Mouse (Mus musculus) C2C12 (cell line): Measurements from ENCODE around the gene Hist1h4f.

ENCODE experiments used
- CEBPB ChIP-seq: IDR thresholded peaks from one replicate; pipeline ENCODE4 v1.6.1; 2011; ENCODE audit warnings: low read depth, mild to moderate bottlenecking, control low read depth, moderate library complexity
- CTCF ChIP-seq: IDR thresholded peaks from one replicate; pipeline ENCODE4 v1.5.1; 2011; ENCODE audit not compliant: control insufficient read depth, insufficient read depth, insufficient read length
- MAX ChIP-seq: IDR thresholded peaks from one replicate; pipeline ENCODE4 v1.6.1; 2011; ENCODE audit warnings: mild to moderate bottlenecking, control low read depth
- MYOG ChIP-seq: IDR thresholded peaks from one replicate; pipeline ENCODE4 v1.6.1; 2011; ENCODE audit not compliant: control insufficient read depth, insufficient read length; ENCODE audit errors: extremely low read depth

DNA sequence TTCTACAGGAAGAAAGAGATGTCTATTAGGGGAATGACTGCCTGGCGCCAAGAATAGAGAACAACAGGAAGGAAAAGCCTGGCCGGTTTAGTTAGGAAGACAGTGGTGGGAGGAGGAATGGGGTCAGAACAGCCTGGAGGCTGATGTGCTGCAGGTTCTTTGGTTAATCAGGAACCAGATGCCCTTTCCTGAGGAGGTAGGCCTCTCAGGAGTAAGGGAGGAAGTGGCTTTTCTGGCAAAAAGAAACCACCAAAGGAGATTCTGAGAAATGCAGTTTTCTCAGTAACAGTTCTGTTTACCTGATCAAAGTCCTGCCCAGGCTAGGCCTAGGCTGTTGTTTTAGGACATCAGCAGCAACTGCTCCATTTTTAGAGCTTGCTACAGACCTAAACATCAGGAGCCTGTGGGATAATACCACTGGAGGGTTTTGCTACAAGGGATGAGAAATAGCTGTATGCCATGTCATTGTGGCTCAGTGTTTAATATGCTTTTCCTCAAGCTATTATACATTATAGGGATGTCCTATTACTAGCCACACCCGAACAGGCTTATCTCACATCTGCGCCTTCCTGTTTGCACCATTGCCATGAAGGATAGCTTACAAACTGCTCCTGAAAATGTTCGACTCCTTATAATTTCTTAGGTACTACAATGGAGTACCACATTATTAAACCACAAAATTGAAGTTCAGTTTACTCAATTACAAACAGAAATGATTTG lies 41.8 kb upstream of the Hist1h4f start:
- TF ChIP-seq CTCF = no peak
- no peak for TF ChIP-seq CEBPB
- TF ChIP-seq MAX = no peak
- no peak for TF ChIP-seq MYOG
